Mouse (Mus musculus) MEL (cell line): ENCODE results near the gene Fem1b. TPM values are rescaled to one million over a fixed set of nuclear protein-coding genes. Genes with fewer than 3 reads are reported as not detected.

Source experiments
- DNase-seq: peaks from one replicate; pipeline ENCODE4 v3.0.0; 2011; ENCODE audit warnings: low read depth, low spot score
- H3K27ac ChIP-seq: 2 replicates; pipeline ENCODE4 v1.5.1; 2012; ENCODE audit warnings: low read depth, mild to moderate bottlenecking, control low read depth, low read length, moderate library complexity; ENCODE audit not compliant: control insufficient read depth
- H3K27me3 ChIP-seq, 2 experiments: fragments of 150-350 bp in 1 of 2; sonication (generic) in 1 of 2; 2 replicates each; pipeline ENCODE4 v1.6.1; 2012; ENCODE audit warnings: low read length in 2 of 2, mild to moderate bottlenecking in 2 of 2, improper control_type of control experiment in 1 of 2, moderate library complexity in 1 of 2; ENCODE audit not compliant: insufficient read depth in 2 of 2, control insufficient read depth in 1 of 2
- H3K36me3 ChIP-seq, 2 experiments: 2 replicates each; pipeline ENCODE4 v1.6.1; 2012 to 2014; ENCODE audit warnings: low read length in 2 of 2, improper control_type of control experiment in 1 of 2, inconsistent platforms in 1 of 2, mild to moderate bottlenecking in 1 of 2; ENCODE audit not compliant: insufficient read depth in 2 of 2, control insufficient read depth in 1 of 2
- H3K4me1 ChIP-seq, 2 experiments: fragments of 150-350 bp in 1 of 2; sonication (generic) in 1 of 2; 2 replicates each; pipeline ENCODE4 v1.6.1; 2012; ENCODE audit warnings: low read length in 2 of 2, improper control_type of control experiment in 1 of 2, mild to moderate bottlenecking in 1 of 2; ENCODE audit not compliant: insufficient read depth in 2 of 2, control insufficient read depth in 1 of 2
- H3K4me3 ChIP-seq, 2 experiments: fragments of 150-350 bp in 1 of 2; sonication (generic) in 1 of 2; 2 replicates each; pipeline ENCODE4 v1.5.1; 2012; ENCODE audit warnings: low read depth in 2 of 2, low read length in 2 of 2, mild to moderate bottlenecking in 2 of 2, moderate library complexity in 2 of 2, control low read depth in 1 of 2, improper control_type of control experiment in 1 of 2; ENCODE audit not compliant: control insufficient read depth in 1 of 2, insufficient read depth in 1 of 2
- H3K79me2 ChIP-seq: 2 replicates; pipeline ENCODE4 v1.6.1; 2012; ENCODE audit warnings: mild to moderate bottlenecking, low read length, moderate library complexity; ENCODE audit not compliant: control insufficient read depth, poor library complexity, insufficient read depth
- H3K9ac ChIP-seq: 2 replicates; pipeline ENCODE4 v1.6.1; 2012; ENCODE audit warnings: low read depth, mild to moderate bottlenecking, control low read depth, low read length, moderate library complexity; ENCODE audit not compliant: control insufficient read depth, poor library complexity, severe bottlenecking
- H3K9me3 ChIP-seq: fragments of 150-350 bp; sonication (generic); replicated peaks from 2 replicates; pipeline ENCODE4 v1.6.1; 2012; ENCODE audit warnings: mild to moderate bottlenecking, low read length, improper control_type of control experiment, moderate library complexity; ENCODE audit not compliant: insufficient read depth
- CTCF ChIP-seq, 3 experiments: IDR thresholded peaks in 2 of 3; conservative IDR thresholded peaks in 1 of 3; 2 replicates each; pipeline ENCODE4 v1.5.1; 2011 to 2012; ENCODE audit warnings: low read length in 3 of 3, low read depth in 2 of 3, mild to moderate bottlenecking in 2 of 3, improper control_type of control experiment in 1 of 3, inconsistent platforms in 1 of 3, mixed read lengths in 1 of 3, moderate library complexity in 1 of 3; ENCODE audit not compliant: control insufficient read depth in 1 of 3, insufficient read depth in 1 of 3, poor library complexity in 1 of 3, severe bottlenecking in 1 of 3
- GABPA ChIP-seq: IDR thresholded peaks from 2 replicates; pipeline ENCODE4 v1.6.1; 2012; ENCODE audit warnings: low read depth, mild to moderate bottlenecking, inconsistent platforms, low read length, improper control_type of control experiment, moderate library complexity
- KAT2A ChIP-seq: conservative IDR thresholded peaks from 2 replicates; pipeline ENCODE4 v1.6.1; 2012; ENCODE audit warnings: low read depth, low read length, improper control_type of control experiment, inconsistent platforms
- MEF2A ChIP-seq: IDR thresholded peaks from 2 replicates; pipeline ENCODE4 v1.6.1; 2014; ENCODE audit warnings: low read depth, mild to moderate bottlenecking, inconsistent platforms, low read length, improper control_type of control experiment; ENCODE audit not compliant: poor library complexity, insufficient replicate concordance, severe bottlenecking; ENCODE audit errors: extremely low read depth
- NRF1 ChIP-seq: IDR thresholded peaks from 2 replicates; pipeline ENCODE4 v1.6.1; 2014; ENCODE audit warnings: low read depth, mild to moderate bottlenecking, inconsistent platforms, low read length, improper control_type of control experiment, moderate library complexity; ENCODE audit not compliant: poor library complexity, insufficient read depth, severe bottlenecking
- POLR2AphosphoS2 ChIP-seq: IDR thresholded peaks from 2 replicates; pipeline ENCODE4 v1.6.1; 2011; ENCODE audit warnings: low read length, improper control_type of control experiment
- POLR2AphosphoS5 ChIP-seq: IDR thresholded peaks from 2 replicates; pipeline ENCODE4 v1.6.1; 2012; ENCODE audit warnings: low read depth, borderline replicate concordance, mild to moderate bottlenecking, inconsistent platforms, low read length, moderate library complexity, mixed read lengths
- RAD21 ChIP-seq: IDR thresholded peaks from 2 replicates; pipeline ENCODE4 v1.6.1; 2011; ENCODE audit warnings: mild to moderate bottlenecking, low read depth, low read length, improper control_type of control experiment
- RCOR1 ChIP-seq: IDR thresholded peaks from 2 replicates; pipeline ENCODE4 v1.6.1; 2012; ENCODE audit warnings: low read depth, mild to moderate bottlenecking, inconsistent platforms, low read length, improper control_type of control experiment
- SMC3 ChIP-seq: IDR thresholded peaks from 2 replicates; pipeline ENCODE4 v1.6.1; 2011; ENCODE audit warnings: low read depth, low read length, improper control_type of control experiment
- TCF12 ChIP-seq: IDR thresholded peaks from 2 replicates; pipeline ENCODE4 v1.6.1; 2014; ENCODE audit warnings: low read depth, mild to moderate bottlenecking, inconsistent platforms, low read length, improper control_type of control experiment, moderate library complexity
- USF2 ChIP-seq, 2 experiments: IDR thresholded peaks; 2 replicates each; pipeline ENCODE4 v1.6.1; 2011 to 2012; ENCODE audit warnings: improper control_type of control experiment in 2 of 2, low read length in 2 of 2, borderline replicate concordance in 1 of 2, inconsistent platforms in 1 of 2, low read depth in 1 of 2, mild to moderate bottlenecking in 1 of 2; ENCODE audit not compliant: insufficient read depth in 1 of 2
- ZC3H11A ChIP-seq: IDR thresholded peaks from 2 replicates; pipeline ENCODE4 v1.6.1; 2012; ENCODE audit warnings: low read depth, mild to moderate bottlenecking, inconsistent platforms, low read length, improper control_type of control experiment
- ZNF384 ChIP-seq: IDR thresholded peaks from 2 replicates; pipeline ENCODE4 v1.6.1; 2012; ENCODE audit warnings: low read depth, mild to moderate bottlenecking, inconsistent platforms, low read length, improper control_type of control experiment
- polyA plus RNA-seq, 2 experiments: library from polyadenylated mRNA; stranded (reverse) in 1 of 2; unstranded in 1 of 2; fragments of >175 nt in 1 of 2; fragments of >200 nt in 1 of 2; gene quantifications; 2 replicates each; pipeline versions ENCODE4 v1.2.1 to v1.2.4; 2012; ENCODE audit warnings: low replicate concordance in 2 of 2, low read depth in 1 of 2; ENCODE audit not compliant: insufficient read length in 2 of 2, insufficient read depth in 1 of 2, missing spikeins in 1 of 2
- total RNA-seq: library from RNA; depleted of rRNA; stranded (reverse); fragments of 300-350 nt; gene quantifications from 2 replicates; pipeline ENCODE4 v1.2.3, GENCODE M21; 2012; rRNA removed

Gene Fem1b
- total and polyA plus RNA-seq, 3 experiments = 38.2 to 99.4 (median 50.5) TPM

- H3K4me1 ChIP-seq = no peaks in the 10 kb centered on the region
- DNase-seq = peak; percentile 58
- H3K27me3 ChIP-seq = 0 out of 4 replicates have a peak, but pooled peaks cover 0 to 2% of the 10 kb centered on the region in 2 experiments
- H3K4me3 ChIP-seq = no peak overlapping the region
- H3K27ac ChIP-seq = no peak overlapping the region
- no peaks in the 10 kb centered on the region for H3K36me3 ChIP-seq
- no peak overlapping the region for H3K9ac ChIP-seq
- no peaks in the 10 kb centered on the region for H3K79me2 ChIP-seq
- no peaks in the 10 kb centered on the region for H3K9me3 ChIP-seq
- TF ChIP-seq TCF12 (no peak), POLR2AphosphoS2 (no peak), GABPA (no peak), RCOR1 (no peak), ZC3H11A (peak; percentile 67), KAT2A (no peak), USF2 (IDR thresholded peaks at IDR 0.05; ENCODE audit: borderline replicate concordance in 1 of 2, insufficient read depth in 1 of 2, low read depth in 1 of 2, low read length in 2 of 2) (no peak), MEF2A (no peak), POLR2AphosphoS5 (no peak), NRF1 (no peak), RAD21 (peak; percentile 78), ZNF384 (no peak), CTCF (IDR thresholded peaks at IDR 0.05 in 2 of 3, conservative IDR thresholded peaks at IDR 0.05 in 1 of 3; ENCODE audit: control insufficient read depth in 1 of 3, insufficient read depth in 1 of 3, low read depth in 2 of 3, low read length in 3 of 3, poor library complexity in 1 of 3, severe bottlenecking in 1 of 3) (peak; percentile 83 to 87 (median 85)), SMC3 (peak; percentile 82)
Measured at GRCm38 (mm10) chr9:62744558-62745275, 67.0 kb downstream of the Fem1b start.

Other genes with a start within 250 kb of the Fem1b start
- not detected in 2 replicates for gene Itga11, start 134.1 kb downstream of the Fem1b start, total RNA-seq
- gene Itga11, start 134.1 kb downstream of the Fem1b start, polyA plus RNA-seq = not detected
- 26.5 and 29.4 TPM in 2 replicates for gene Cln6, start 26.9 kb upstream of the Fem1b start, total RNA-seq
- gene Cln6, start 26.9 kb upstream of the Fem1b start, polyA plus RNA-seq = 10 to 100 TPM in 1 of 2 experiments, not detected in 1; 52.1 TPM
- 0.62 and 1.0 TPM in 2 replicates for gene Calml4, start 46.1 kb upstream of the Fem1b start, total RNA-seq
- 1 to 10 TPM in 1 of 2 experiments, not detected in 1; 4.6 TPM for gene Calml4, start 46.1 kb upstream of the Fem1b start, polyA plus RNA-seq
- 7.7 and 8.8 TPM in 2 replicates for gene Pias1, start 176.0 kb upstream of the Fem1b start, total RNA-seq
- gene Pias1, start 176.0 kb upstream of the Fem1b start, polyA plus RNA-seq = 10 to 100 TPM in 1 of 2 experiments, not detected in 1; 21.5 TPM